Mouse (Mus musculus): ENCODE data around the gene Olfr1290.

Olfr1290 gene

DNA sequence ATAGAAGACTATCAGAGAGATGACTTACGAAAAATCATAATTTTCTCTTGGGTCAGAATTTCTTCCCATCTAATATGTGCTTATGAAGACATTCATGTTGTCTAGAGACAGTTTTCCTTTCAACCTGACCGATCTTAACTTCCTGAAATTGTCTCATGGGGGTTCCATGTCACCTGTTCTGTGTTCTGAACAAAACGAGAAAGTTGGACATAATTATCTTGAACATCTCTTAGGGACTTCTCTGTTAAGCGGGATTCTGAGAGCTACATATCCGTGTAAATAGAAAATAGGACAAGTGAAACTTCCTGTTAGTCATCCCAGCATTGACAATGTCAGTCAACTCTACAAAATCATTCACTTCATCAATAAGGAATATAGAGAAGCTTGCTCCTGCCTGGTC lies at the start of gene Olfr1290:
TSS of gene Olfr1290 (minus strand) at position 101 of the 400 bp plus-strand sequence.
- no peak for DNase-seq

DNA sequence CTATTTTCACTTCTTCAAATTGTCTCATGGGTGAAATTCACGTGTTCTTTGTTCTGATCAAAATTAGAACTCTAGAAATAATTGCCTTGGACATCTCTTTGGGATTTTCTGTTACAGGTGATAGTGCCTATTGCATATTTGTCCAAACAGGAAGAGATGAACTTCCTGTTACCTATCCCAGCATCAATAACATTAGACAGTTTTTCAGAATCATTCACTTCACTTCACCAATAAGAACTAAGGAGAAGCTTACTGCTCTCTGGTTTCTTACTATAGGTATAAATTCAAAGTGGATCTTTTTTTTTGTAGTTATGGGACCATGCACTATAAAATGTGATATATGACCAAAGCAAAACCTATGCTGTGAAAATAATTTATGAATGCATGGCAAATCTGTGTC lies 46.6 kb upstream of the Olfr1290 start, which contains the start of gene Olfr1294:
TSS of gene Olfr1294 (minus strand) at position 101 of the 400 bp plus-strand sequence.
- no peak for DNase-seq

DNA sequence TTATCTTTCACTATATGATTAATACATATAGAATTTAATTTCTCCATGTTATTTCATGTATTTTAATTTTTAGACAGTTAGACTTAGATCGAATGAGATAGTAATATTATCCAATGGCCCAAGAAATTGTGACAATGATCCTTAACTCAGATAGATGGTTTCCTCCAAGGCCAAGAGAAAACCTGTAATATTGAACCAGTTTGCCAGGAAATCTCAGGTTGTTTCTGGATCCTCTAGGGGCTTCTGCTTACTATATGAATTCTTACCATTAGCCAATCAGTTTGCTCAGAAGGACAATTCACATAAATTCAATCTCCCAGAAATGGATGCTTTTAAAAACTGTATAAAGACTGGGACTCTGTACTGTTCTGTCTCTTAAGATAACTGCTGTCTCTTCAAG lies 31.3 kb upstream of the Olfr1290 start, which contains the start of gene Olfr1293-ps:
TSS of gene Olfr1293-ps (plus strand) at position 301 of the 400 bp plus-strand sequence.
- no peak for DNase-seq

DNA sequence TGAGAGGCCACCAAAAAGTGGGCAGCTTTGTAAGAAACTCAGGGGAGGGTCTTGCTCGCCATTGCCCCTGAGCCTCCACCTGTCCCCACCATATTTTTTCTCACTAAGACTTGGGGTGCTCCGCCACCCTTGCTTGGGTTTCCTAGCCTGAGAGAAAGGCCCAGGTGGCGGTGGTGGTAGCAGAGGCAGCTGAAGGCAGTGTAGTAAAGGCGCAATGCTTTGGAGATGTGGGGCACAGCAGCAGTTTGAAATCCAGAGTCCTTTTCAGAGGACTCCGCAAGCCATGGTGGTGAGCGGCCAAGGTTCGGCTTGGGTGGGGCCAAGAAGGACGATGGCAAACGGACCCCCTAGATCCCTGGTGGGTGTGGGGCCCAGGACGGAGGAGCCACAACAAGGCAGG lies 23.8 kb upstream of the Olfr1290 start:
- no peak for DNase-seq

DNA sequence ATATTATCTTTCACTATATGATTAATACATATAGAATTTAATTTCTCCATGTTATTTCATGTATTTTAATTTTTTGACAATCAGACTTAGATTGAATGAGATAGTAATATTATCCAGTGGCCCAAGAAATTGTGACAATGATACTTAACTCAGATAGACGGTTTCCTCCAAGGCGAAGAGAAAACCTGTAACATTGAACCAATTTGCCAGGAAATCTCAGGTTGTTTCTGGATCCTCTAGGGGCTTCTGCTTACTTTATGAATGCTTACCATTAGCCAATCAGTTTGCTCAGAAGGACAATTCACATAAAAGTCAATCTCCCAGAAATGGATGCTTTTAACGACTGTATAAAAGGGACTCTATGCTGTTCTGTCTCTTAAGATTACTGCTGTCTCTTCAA lies 3.3 kb upstream of the Olfr1290 start, which contains the start of gene Olfr1291-ps1:
TSS of gene Olfr1291-ps1 (plus strand) at position 301 of the 400 bp plus-strand sequence.
- no peak for DNase-seq

DNA sequence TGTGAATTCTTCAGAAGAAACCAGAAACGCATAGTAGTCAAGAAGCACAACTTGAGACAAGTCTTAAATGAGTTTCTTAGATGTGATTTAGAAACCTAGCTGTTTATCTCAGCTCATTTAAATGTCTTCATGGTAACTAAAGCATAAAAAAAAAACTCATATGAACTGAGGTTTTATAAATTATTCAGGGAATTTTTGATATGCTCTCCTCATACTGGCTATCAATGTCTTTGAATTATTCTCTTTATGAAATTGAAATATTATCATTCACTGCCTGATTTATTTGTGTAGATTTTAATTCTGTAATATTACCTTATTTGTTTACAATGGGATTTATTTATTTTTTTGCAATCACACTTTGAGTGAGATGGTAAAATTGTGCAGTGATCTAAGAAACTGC lies 13.1 kb downstream of the Olfr1290 start, which contains the start of gene Olfr1289:
TSS of gene Olfr1289 (plus strand) at position 301 of the 400 bp plus-strand sequence.
- no peak for DNase-seq

DNA sequence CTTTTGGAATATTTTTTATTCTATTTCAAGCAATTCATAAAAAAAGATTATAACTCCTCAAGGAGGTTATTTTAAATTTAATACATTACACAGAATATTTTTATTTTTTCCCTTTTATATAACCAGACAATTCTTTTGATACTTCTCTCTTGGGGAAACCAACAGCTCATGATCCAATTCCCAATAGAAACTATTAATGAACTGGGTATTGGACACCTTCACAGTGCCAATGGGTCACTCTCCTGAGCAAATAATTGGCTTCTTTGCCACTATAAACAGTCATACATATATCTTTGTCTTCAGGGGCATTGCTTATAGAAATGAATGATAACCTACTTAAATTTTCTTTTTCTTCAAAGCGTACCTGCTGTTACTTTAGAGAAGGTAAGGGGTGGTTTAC lies 19.8 kb downstream of the Olfr1290 start, which contains the start of gene Olfr1288:
TSS of gene Olfr1288 (plus strand) at position 301 of the 400 bp plus-strand sequence.
- DNase-seq, result no peak

DNA sequence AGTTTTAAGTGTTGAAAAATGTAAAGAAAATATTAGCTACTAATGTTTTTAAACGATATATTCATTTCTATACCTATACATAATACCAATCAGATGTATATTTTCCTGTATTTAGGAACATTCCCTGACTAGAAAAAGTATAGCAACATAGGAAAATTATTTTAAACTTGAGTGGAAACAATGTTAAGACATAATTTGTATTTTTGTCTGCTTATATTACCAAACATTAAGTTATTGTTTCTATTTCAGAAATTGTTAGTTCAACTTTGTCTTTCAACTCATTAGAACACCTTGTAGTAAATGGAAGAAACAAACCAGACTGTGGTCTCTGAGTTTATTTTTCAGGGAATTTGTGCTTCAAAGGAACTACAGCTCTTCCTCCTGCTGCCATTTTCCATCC lies 44.8 kb downstream of the Olfr1290 start, which contains the start of gene Olfr1287:
TSS of gene Olfr1287 (plus strand) at position 301 of the 400 bp plus-strand sequence.
- no peak for DNase-seq
